Mouse (Mus musculus) central nervous system, embryonic 14 days (tissue): Measurements from ENCODE around the gene Gm9774. TPM values are rescaled to one million over a fixed set of nuclear protein-coding genes. Genes with fewer than 3 reads are reported as not detected.

ENCODE experiments used
- polyA plus RNA-seq: library from polyadenylated mRNA; depleted of rRNA; stranded (reverse); fragments of >200 nt; gene quantifications from 2 replicates; pipeline ENCODE4 v1.2.3, GENCODE M21; 2012; rRNA removed

The Gm9774 gene
- 4.8 and 5.0 TPM in 2 replicates for polyA plus RNA-seq

DNA sequence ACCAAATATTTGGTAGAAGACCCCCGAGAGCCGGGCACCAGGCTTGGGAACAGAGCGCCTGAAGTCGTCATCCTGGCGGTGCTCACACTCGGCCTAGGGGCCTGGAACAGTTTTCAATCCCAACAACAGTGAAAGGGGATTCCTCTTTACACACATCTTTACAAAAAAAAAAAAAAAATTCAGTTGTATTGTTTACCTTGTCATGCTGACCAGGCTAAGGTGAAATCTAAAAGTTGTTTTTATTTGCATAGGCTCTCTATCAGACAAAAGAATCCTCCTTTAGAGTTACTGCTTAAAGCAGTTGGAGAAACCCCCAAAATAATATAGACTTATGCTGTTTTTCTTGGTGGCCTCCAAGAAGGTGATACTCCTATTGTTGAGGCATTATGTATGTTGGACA, at the start of gene Gm9774:
TSS of gene Gm9774 (minus strand) at position 101 of the 400 bp plus-strand sequence.

DNA sequence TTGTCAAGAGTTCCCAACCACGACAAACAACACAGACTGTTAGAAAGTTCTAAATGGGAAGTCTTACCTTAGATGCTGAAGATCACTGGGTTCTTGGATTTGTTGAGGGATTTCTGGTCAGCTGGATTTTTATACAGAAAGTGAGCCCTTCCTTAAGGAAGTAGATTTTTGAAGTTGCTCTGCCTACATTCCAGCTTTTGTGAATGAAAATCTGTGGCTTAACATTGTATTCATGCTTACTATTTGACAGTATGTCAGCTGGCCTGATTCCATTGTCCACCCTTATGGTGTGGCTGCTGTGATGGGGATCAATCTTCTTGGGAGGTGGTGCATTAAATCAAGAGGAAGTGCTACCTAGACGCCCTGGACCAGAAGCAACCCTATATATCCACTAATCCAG, 29.4 kb upstream of the Gm9774 start, which contains the start of gene Sprr3:
TSS of gene Sprr3 (minus strand) at position 101 of the 400 bp plus-strand sequence.

DNA sequence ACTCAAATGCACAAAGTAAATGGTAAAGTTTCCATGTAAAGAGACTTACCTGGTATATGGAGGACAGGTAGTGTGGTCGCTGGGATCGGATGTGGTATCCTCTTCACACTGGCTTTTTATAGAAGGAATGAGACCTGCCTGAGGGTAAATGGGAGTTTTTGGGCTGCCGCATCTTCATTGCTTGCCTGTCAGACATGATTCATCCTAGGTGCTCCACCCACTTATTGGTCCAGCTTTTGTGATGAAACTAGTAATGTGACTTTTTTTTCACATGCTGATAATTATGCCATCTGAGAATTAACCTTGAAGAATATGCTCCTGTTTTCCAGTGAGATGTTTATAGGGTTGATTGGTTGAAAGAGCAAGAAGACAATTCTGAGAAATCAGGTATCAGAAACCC, 9.5 kb upstream of the Gm9774 start, which contains the start of gene Sprr1b:
TSS of gene Sprr1b (minus strand) at position 101 of the 400 bp plus-strand sequence.

DNA sequence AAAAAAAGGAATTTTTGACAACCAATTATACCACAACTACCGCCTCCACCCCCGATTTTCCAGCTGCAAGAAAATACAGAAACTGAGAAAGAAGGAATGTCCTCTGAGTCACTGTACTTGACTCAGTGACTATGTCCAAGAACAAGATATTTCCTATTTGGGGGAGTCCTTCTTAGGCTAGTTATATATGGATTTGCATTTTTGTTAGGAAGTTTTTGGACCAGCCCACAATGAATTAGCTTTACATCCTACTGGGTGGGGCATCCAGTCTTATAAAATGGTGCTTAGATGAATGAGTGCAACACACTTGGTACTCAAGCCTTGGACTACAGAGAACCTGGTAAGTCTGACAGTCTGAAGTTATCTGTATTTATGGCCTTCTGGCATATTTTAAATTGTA, 3.1 kb upstream of the Gm9774 start, which contains the start of gene Sprr2k:
TSS of gene Sprr2k (plus strand) at position 301 of the 400 bp plus-strand sequence.

DNA sequence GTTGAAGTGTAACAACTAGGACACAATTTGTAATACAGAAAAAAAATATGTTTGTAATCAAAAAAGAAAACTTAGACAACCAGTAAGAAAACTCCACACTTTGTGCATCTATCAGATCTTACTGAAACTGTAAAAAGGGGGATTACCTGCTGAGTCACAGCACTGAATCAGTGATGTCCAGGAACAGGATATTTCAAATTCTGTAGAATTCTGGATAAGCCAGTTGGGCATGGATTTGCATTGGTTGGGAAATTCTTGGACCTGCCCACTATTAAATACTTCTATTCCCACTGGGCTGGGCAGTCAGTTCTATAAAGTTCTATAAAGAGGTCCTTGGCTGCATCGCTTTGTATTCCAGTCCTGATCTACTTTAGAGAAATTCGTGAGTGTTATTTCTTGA, 11.4 kb downstream of the Gm9774 start, which contains the start of gene Sprr2j-ps:
TSS of gene Sprr2j-ps (plus strand) at position 301 of the 400 bp plus-strand sequence.

DNA sequence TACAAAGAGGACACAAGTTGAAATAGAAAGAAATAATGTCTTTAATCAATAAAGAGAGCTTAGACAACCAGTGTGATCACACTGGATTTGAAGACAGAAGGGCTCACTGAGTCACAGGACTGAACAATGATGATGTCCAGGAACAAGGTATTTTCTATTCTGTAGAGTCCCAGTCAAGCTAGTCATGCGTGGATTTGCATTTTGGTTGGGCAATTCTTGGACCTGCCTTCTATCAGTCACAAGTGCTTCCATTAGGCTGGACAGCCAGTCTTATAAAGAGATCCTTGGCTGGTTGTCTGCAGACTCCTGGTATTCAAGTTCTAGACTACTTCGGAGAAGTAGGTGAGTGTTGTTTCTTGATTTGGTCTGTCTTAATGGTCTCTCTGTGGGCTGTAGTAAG, 21.5 kb downstream of the Gm9774 start, which contains the start of gene Sprr2i:
TSS of gene Sprr2i (plus strand) at position 301 of the 400 bp plus-strand sequence.

DNA sequence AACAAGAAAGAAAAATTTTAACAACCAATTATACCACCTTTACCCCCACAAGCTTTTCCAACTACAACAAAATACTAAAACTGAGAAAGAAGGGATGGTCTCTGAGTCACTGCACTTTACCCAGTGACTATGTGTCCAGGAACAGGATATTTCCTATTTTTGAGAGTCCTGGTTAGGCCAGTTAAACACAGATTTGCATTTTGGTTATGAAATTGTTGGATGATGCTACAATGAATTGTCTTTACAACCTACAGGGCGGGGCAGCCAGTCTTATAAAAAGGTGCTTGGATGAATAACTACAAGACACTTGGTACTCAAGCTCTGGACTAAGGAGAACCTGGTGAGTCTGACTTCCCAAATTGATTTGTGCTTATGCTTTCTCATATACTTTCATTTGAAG, 43.8 kb downstream of the Gm9774 start, which contains the start of gene Sprr2h:
TSS of gene Sprr2h (plus strand) at position 301 of the 400 bp plus-strand sequence.

Other genes with a start within 250 kb of the Gm9774 start
- 0.08 TPM in 1 of 2 replicates, not detected in the other for gene Sprr2a1, start 213.6 kb downstream of the Gm9774 start, polyA plus RNA-seq
- 0.95 and 5.4 TPM in 2 replicates for gene Sprr2a2, start 213.5 kb downstream of the Gm9774 start, polyA plus RNA-seq
- 0.02 and 0.31 TPM in 2 replicates for gene Sprr2a3, start 144.0 kb downstream of the Gm9774 start, polyA plus RNA-seq
- not detected in 2 replicates for gene Sprr2b, start 112.8 kb downstream of the Gm9774 start, polyA plus RNA-seq
- gene Sprr2d, start 90.3 kb downstream of the Gm9774 start, polyA plus RNA-seq = not detected in 2 replicates
- gene Sprr2e, start 77.3 kb downstream of the Gm9774 start, polyA plus RNA-seq = not detected in 2 replicates
- gene Sprr2f, start 64.2 kb downstream of the Gm9774 start, polyA plus RNA-seq = not detected in 2 replicates
- gene Sprr2h, start 43.7 kb downstream of the Gm9774 start, polyA plus RNA-seq = not detected in 2 replicates
- not detected in 2 replicates for gene Sprr2i, start 21.4 kb downstream of the Gm9774 start, polyA plus RNA-seq
- not detected in 2 replicates for gene Sprr2j-ps, start 11.3 kb downstream of the Gm9774 start, polyA plus RNA-seq
- not detected in 2 replicates for gene Sprr2k, start 3.2 kb upstream of the Gm9774 start, polyA plus RNA-seq
- gene Sprr1b, start 9.4 kb upstream of the Gm9774 start, polyA plus RNA-seq = not detected in 2 replicates
- gene Sprr3, start 29.3 kb upstream of the Gm9774 start, polyA plus RNA-seq = not detected in 2 replicates
- 0.40 TPM in 1 of 2 replicates, not detected in the other for gene Sprr1a, start 56.5 kb upstream of the Gm9774 start, polyA plus RNA-seq
- gene Sprr4, start 71.1 kb upstream of the Gm9774 start, polyA plus RNA-seq = not detected in 2 replicates
- not detected in 2 replicates for gene 2310046K23Rik, start 105.1 kb upstream of the Gm9774 start, polyA plus RNA-seq
- gene Ivl, start 144.3 kb upstream of the Gm9774 start, polyA plus RNA-seq = 0.05 TPM in 1 of 2 replicates, not detected in the other
- gene Smcp, start 159.6 kb upstream of the Gm9774 start, polyA plus RNA-seq = not detected in 2 replicates
- not detected in 2 replicates for gene 2210017I01Rik, start 178.1 kb upstream of the Gm9774 start, polyA plus RNA-seq
- not detected in 2 replicates for gene Lce6a, start 192.2 kb upstream of the Gm9774 start, polyA plus RNA-seq
- not detected in 2 replicates for gene Lce1a1, start 218.9 kb upstream of the Gm9774 start, polyA plus RNA-seq
- gene Lce1b, start 227.5 kb upstream of the Gm9774 start, polyA plus RNA-seq = not detected in 2 replicates
- gene Lce1a2, start 240.9 kb upstream of the Gm9774 start, polyA plus RNA-seq = not detected in 2 replicates
- not detected in 2 replicates for gene Lce1c, start 249.8 kb upstream of the Gm9774 start, polyA plus RNA-seq